Mouse (Mus musculus): ENCODE measurements around the gene Dlec1.

DNA sequence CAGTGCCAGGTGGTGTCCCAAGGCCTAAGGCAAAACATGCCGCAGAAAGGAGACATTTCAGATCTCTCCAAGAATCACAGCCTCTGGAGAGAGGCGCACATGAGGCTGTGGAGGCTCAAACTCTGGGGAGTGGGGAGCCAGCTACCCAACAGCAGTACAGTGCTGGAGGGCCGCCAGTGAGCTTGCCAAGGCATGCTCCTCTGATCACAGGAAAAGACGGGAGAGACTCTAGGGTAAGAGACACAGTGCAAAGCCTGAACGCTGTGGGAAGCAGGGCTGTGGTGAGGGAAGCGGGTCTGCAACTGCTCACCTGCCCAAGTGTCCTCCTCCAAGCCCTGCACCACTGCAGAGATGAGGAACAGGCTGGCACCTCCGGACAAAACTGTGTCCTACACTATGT is 53.5 kb downstream of the Dlec1 start:
- TF ChIP-seq POLR2A (IDR thresholded peaks at IDR 0.05; ENCODE audit: borderline replicate concordance, extremely low read depth, insufficient read depth, insufficient read length, poor library complexity, severe bottlenecking) (no peak), CTCF (IDR thresholded peaks at IDR 0.05; ENCODE audit: borderline replicate concordance, extremely low read depth, insufficient read depth, insufficient read length) (no peak)
